Mouse (Mus musculus) embryonic facial prominence, embryonic 13.5 days (tissue): Measurements from ENCODE around the gene Cobll1. TPM values are rescaled to one million over a fixed set of nuclear protein-coding genes. Genes with fewer than 3 reads are reported as not detected.

Experiments used
- ATAC-seq: fragments of 200-750 bp; cut with Nextera tagmentation; 2 replicates; pipeline ENCODE4 v1.8.0; 2017; ENCODE audit warnings: low read depth; ENCODE audit not compliant: insufficient number of reproducible peaks, insufficient read depth, low FRiP score, low TSS enrichment
- H3K27ac ChIP-seq: fragments of 300-500 bp; sonication (generic); 2 replicates; pipeline ENCODE4 v1.5.1; 2015; ENCODE audit warnings: moderate library complexity, mild to moderate bottlenecking, inconsistent platforms
- H3K27me3 ChIP-seq: fragments of 300-500 bp; sonication (generic); 2 replicates; pipeline ENCODE4 v1.6.1; 2015; ENCODE audit warnings: mild to moderate bottlenecking, inconsistent platforms
- H3K36me3 ChIP-seq: fragments of 300-500 bp; sonication (generic); 2 replicates; pipeline ENCODE4 v1.6.1; 2015; ENCODE audit warnings: mild to moderate bottlenecking, inconsistent platforms
- H3K4me1 ChIP-seq: fragments of 300-500 bp; sonication (generic); 2 replicates; pipeline ENCODE4 v1.6.1; 2015; ENCODE audit warnings: inconsistent platforms
- H3K4me2 ChIP-seq: fragments of 300-500 bp; sonication (generic); 2 replicates; pipeline ENCODE4 v1.6.1; 2015; ENCODE audit warnings: moderate library complexity, mild to moderate bottlenecking, inconsistent platforms
- H3K4me3 ChIP-seq: fragments of 300-500 bp; sonication (generic); 2 replicates; pipeline ENCODE4 v1.5.1; 2015; ENCODE audit warnings: mild to moderate bottlenecking, inconsistent platforms
- H3K9ac ChIP-seq: fragments of 300-500 bp; sonication (generic); 2 replicates; pipeline ENCODE4 v1.6.1; 2015; ENCODE audit warnings: mild to moderate bottlenecking, inconsistent platforms
- H3K9me3 ChIP-seq: fragments of 300-500 bp; sonication (generic); 2 replicates; pipeline ENCODE4 v1.6.1; 2016; ENCODE audit warnings: inconsistent platforms
- WGBS: fragments of 180-500 bp; shearing (Covaris S2); methylation state at CpG from one replicate; pipeline ENCODE4 v1.1.7; 2015; ENCODE audit warnings: mixed read lengths; 5-methylcytosine and 5-hydroxymethylcytosine counted together
- polyA plus RNA-seq: library from polyadenylated mRNA; unstranded; fragments of >200 nt; fragmentation: Nextera tagmentation; extraction: Ambion mirVana; gene quantifications from 2 replicates; pipeline ENCODE4 v1.2.1, GENCODE M21; 2015

Gene Cobll1
- polyA plus RNA-seq, 1 experiment from 2014 or later = 3.0 TPM

- no peaks in the 10 kb centered on the region for H3K9me3 ChIP-seq
- H3K27me3 ChIP-seq = no peaks in the 10 kb centered on the region
- no peak for ATAC-seq
- H3K4me2 ChIP-seq = no peak overlapping the region
- H3K27ac ChIP-seq = no peak overlapping the region
- no peak overlapping the region for H3K4me3 ChIP-seq
- no peak overlapping the region for H3K9ac ChIP-seq
- H3K4me1 ChIP-seq = no peaks in the 10 kb centered on the region
- no peaks in the 10 kb centered on the region for H3K36me3 ChIP-seq
- 76% methylated on average over 4 of the region's 4 CpGs for WGBS
Measured at GRCm38 (mm10) chr2:65113191-65113590, 126.0 kb downstream of the Cobll1 start.

DNA sequence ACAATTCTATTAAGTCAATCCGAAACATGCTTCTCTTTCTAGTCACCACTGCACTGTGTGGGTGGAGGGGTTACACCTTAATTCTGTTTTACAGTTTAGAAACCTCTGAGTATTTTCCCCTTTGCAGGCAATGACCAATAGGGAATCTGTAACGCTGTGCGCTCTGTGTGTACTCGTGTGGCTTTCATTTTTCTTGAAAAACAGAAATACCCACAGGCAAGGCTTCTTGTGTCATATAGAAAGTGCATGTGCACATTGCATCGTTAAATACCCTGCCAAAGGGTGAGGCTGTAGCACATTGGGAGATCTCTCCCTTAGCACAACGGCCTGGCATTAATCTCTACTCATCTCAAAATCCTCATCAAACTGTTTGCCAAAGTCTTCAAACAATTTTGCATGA, 134.6 kb downstream of the Cobll1 start:
- Histone ChIP-seq H3K4me2 (no peak overlapping the region), H3K36me3 (no peaks in the 10 kb centered on the region), H3K4me1 (no peaks in the 10 kb centered on the region), H3K27me3 (no peaks in the 10 kb centered on the region), H3K9ac (no peak overlapping the region), H3K27ac (no peak overlapping the region), H3K4me3 (no peak overlapping the region), H3K9me3 (no peaks in the 10 kb centered on the region)
- no peak for ATAC-seq
- WGBS = 68% methylated on average over 6 of the region's 6 CpGs

DNA sequence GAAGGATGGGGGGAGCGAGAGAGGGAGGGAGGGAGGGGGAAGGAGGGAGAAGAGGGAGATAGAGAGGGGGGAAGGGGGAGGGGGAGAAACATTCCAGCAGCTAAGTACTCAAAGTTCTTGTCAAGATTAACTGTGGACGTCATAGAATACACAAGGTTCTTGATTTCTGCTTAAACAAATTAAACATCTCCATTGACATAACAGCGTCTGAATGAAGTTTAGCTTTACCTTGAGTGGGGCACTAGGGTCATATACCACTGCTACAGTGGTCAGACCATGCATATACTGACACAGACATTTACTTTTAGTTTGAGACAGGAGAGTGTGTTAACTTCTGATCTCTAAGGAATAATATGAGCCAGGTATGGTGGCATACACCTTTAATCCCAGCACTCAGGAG, 135.4 kb downstream of the Cobll1 start:
- no peak for ATAC-seq
- H3K36me3 ChIP-seq = no peaks in the 10 kb centered on the region
- WGBS = 53% methylated on average over 3 of the region's 3 CpGs

DNA sequence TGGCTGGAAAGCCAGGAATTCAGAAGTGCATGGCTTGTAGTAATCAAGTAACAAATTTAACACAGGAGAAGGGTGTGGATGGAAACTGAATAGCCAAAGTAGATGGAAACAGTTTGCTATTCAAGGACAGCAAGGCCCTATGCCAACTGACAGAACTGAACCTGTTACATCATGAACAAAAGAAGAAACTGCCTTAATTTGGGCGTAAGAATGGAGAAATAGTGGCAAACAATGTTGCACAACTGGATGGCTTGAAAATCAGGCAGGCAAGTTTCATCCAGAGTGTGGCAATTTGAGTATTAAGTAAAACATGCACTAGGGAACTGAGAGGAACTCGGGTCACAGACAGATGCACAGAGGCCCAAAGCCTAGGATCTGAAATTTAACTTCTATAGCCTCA, 137.8 kb downstream of the Cobll1 start:
- no peak overlapping the region for H3K4me3 ChIP-seq
- 83% methylated on average over 2 of the region's 2 CpGs for WGBS
- ATAC-seq = no peak
- H3K36me3 ChIP-seq = no peaks in the 10 kb centered on the region
- H3K27ac ChIP-seq = no peak overlapping the region
- no peak overlapping the region for H3K4me2 ChIP-seq
- no peaks in the 10 kb centered on the region for H3K27me3 ChIP-seq
- H3K4me1 ChIP-seq = no peaks in the 10 kb centered on the region
- no peak overlapping the region for H3K9ac ChIP-seq
- no peaks in the 10 kb centered on the region for H3K9me3 ChIP-seq

More for the DNA sequence above, 135.4 kb downstream of the Cobll1 start:
- Histone ChIP-seq H3K9ac (no peak overlapping the region), H3K4me1 (no peaks in the 10 kb centered on the region), H3K4me2 (no peak overlapping the region), H3K9me3 (no peaks in the 10 kb centered on the region), H3K27ac (no peak overlapping the region), H3K27me3 (no peaks in the 10 kb centered on the region), H3K4me3 (no peak overlapping the region)

GRCm38 (mm10) chr2:65100001-65100400, 139.2 kb downstream of the Cobll1 start:
- Histone ChIP-seq H3K27ac (no peak overlapping the region), H3K27me3 (no peaks in the 10 kb centered on the region), H3K4me1 (no peaks in the 10 kb centered on the region), H3K36me3 (no peaks in the 10 kb centered on the region), H3K4me3 (no peak overlapping the region), H3K9me3 (no peaks in the 10 kb centered on the region), H3K9ac (no peak overlapping the region), H3K4me2 (no peak overlapping the region)
- WGBS = 93% methylated on average over 1 of the region's 1 CpGs
- ATAC-seq = no peak

- H3K4me1 ChIP-seq = no peaks in the 10 kb centered on the region
- ATAC-seq = no peak
- 77% methylated on average over 6 of the region's 6 CpGs for WGBS
- no peaks in the 10 kb centered on the region for H3K27me3 ChIP-seq
- no peaks in the 10 kb centered on the region for H3K9me3 ChIP-seq
- no peak overlapping the region for H3K27ac ChIP-seq
- no peak overlapping the region for H3K4me2 ChIP-seq
- no peaks in the 10 kb centered on the region for H3K36me3 ChIP-seq
- H3K4me3 ChIP-seq = no peak overlapping the region
- H3K9ac ChIP-seq = no peak overlapping the region
Measured at GRCm38 (mm10) chr2:65095571-65095970, 143.6 kb downstream of the Cobll1 start.

DNA sequence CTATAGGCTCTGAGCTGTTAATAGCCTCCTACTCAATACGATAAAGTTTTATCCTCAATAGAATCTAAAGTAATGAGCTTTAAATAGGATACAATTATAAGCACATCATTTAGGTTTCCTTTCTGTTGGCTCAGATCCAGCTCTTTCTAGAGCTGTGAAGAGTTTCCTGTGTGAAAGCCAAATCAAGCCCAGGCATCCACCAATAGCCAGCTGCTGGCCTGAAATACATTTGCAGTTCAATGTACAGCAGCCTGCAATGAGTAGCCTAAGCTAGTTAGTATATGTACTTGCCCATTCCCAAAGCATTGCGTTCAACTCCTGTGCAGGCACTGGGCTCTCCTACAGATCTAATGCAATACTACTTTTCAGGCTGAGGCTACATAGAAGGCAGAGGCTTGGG, 145.2 kb downstream of the Cobll1 start:
- Histone ChIP-seq H3K4me3 (no peak overlapping the region), H3K27me3 (no peaks in the 10 kb centered on the region), H3K9me3 (no peaks in the 10 kb centered on the region), H3K9ac (no peak overlapping the region), H3K4me1 (no peaks in the 10 kb centered on the region), H3K27ac (no peak overlapping the region), H3K4me2 (no peak overlapping the region), H3K36me3 (no peaks in the 10 kb centered on the region)
- no peak for ATAC-seq
- WGBS = 83% methylated on average over 2 of the region's 2 CpGs

DNA sequence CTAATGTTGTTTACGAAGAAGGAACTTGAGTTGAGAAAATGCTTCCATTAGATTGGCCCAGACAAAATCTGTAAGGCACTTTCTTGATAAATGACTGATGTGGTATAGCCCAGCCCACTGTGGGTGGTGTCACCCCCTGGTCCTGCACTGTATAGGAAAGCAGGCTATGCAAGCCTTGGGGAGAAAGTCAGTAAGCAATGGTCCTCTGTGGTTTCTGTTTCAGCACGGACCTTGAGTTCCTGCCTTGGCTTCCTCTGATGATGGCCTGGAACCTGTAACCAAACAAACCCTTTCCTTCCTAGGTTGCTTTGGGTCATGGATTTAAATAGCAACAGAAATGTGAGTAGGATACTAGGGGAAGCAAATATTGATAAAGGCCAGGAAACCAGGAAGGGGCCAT, 148.2 kb downstream of the Cobll1 start:
- H3K4me1 ChIP-seq = no peaks in the 10 kb centered on the region
- H3K27me3 ChIP-seq = no peaks in the 10 kb centered on the region
- no peak overlapping the region for H3K4me3 ChIP-seq
- H3K36me3 ChIP-seq = no peaks in the 10 kb centered on the region
- WGBS = 72% methylated on average over 2 of the region's 2 CpGs
- no peak for ATAC-seq
- H3K27ac ChIP-seq = no peak overlapping the region
- H3K4me2 ChIP-seq = no peak overlapping the region
- H3K9me3 ChIP-seq = no peaks in the 10 kb centered on the region
- H3K9ac ChIP-seq = no peak overlapping the region

GRCm38 (mm10) chr2:65087197-65087596, 152.0 kb downstream of the Cobll1 start:
- H3K9me3 ChIP-seq = no peaks in the 10 kb centered on the region
- no peak for ATAC-seq
- H3K4me1 ChIP-seq = no peaks in the 10 kb centered on the region
- H3K9ac ChIP-seq = no peak overlapping the region
- H3K4me3 ChIP-seq = no peak overlapping the region
- H3K27me3 ChIP-seq = no peaks in the 10 kb centered on the region
- WGBS = 75% methylated on average over 3 of the region's 3 CpGs
- no peak overlapping the region for H3K27ac ChIP-seq
- no peak overlapping the region for H3K4me2 ChIP-seq
- no peaks in the 10 kb centered on the region for H3K36me3 ChIP-seq

GRCm38 (mm10) chr2:65083411-65083810, 155.8 kb downstream of the Cobll1 start:
- H3K9ac ChIP-seq = no peak overlapping the region
- no peak overlapping the region for H3K4me3 ChIP-seq
- H3K4me2 ChIP-seq = no peak overlapping the region
- H3K27me3 ChIP-seq = no peaks in the 10 kb centered on the region
- H3K27ac ChIP-seq = no peak overlapping the region
- ATAC-seq = no peak
- no peaks in the 10 kb centered on the region for H3K9me3 ChIP-seq
- H3K4me1 ChIP-seq = no peaks in the 10 kb centered on the region
- H3K36me3 ChIP-seq = no peaks in the 10 kb centered on the region

- no peaks in the 10 kb centered on the region for H3K4me1 ChIP-seq
- no peak overlapping the region for H3K4me2 ChIP-seq
- no peak overlapping the region for H3K4me3 ChIP-seq
- H3K9me3 ChIP-seq = no peaks in the 10 kb centered on the region
- H3K9ac ChIP-seq = no peak overlapping the region
- no peaks in the 10 kb centered on the region for H3K27me3 ChIP-seq
- H3K27ac ChIP-seq = no peak overlapping the region
- no peaks in the 10 kb centered on the region for H3K36me3 ChIP-seq
- 60% methylated on average over 3 of the region's 3 CpGs for WGBS
- ATAC-seq = no peak
Measured at GRCm38 (mm10) chr2:65077544-65077943, 161.7 kb downstream of the Cobll1 start.

GRCm38 (mm10) chr2:65075840-65076239, 163.4 kb downstream of the Cobll1 start:
- Histone ChIP-seq H3K4me1 (no peaks in the 10 kb centered on the region), H3K27ac (no peak overlapping the region), H3K27me3 (no peaks in the 10 kb centered on the region), H3K4me3 (no peak overlapping the region), H3K9me3 (no peaks in the 10 kb centered on the region), H3K36me3 (no peaks in the 10 kb centered on the region), H3K9ac (no peak overlapping the region), H3K4me2 (no peak overlapping the region)
- WGBS = 84% methylated on average over 5 of the region's 5 CpGs
- ATAC-seq = no peak

- no peak overlapping the region for H3K27ac ChIP-seq
- H3K9ac ChIP-seq = no peak overlapping the region
- no peaks in the 10 kb centered on the region for H3K4me1 ChIP-seq
- no peak overlapping the region for H3K4me3 ChIP-seq
- H3K27me3 ChIP-seq = no peaks in the 10 kb centered on the region
- no peaks in the 10 kb centered on the region for H3K36me3 ChIP-seq
- no peak overlapping the region for H3K4me2 ChIP-seq
- H3K9me3 ChIP-seq = no peaks in the 10 kb centered on the region
- ATAC-seq = no peak
- WGBS = 59% methylated on average over 4 of the region's 4 CpGs
Measured at GRCm38 (mm10) chr2:65075431-65075830, 163.8 kb downstream of the Cobll1 start.
